Mouse (Mus musculus) hindbrain, embryonic 11.5 days (tissue): Measurements from ENCODE around the gene Pdzrn3. TPM values are rescaled to one million over a fixed set of nuclear protein-coding genes. Genes with fewer than 3 reads are reported as not detected.

Source experiments
- ATAC-seq: fragments of 200-750 bp; cut with Nextera tagmentation; 2 replicates; pipeline ENCODE4 v1.8.0; 2017; ENCODE audit warnings: mild to moderate bottlenecking, moderate TSS enrichment, moderate library complexity; ENCODE audit not compliant: low FRiP score
- DNase-seq: peaks from one replicate; pipeline ENCODE4 v3.0.0-alpha.2; 2015; ENCODE audit warnings: low spot score
- H3K27ac ChIP-seq: fragments of 300-500 bp; sonication (generic); 2 replicates; pipeline ENCODE4 v1.5.1; 2014; ENCODE audit warnings: mild to moderate bottlenecking, low read depth, low read length
- H3K27me3 ChIP-seq: fragments of 300-500 bp; sonication (generic); 2 replicates; pipeline ENCODE4 v1.6.1; 2014; ENCODE audit warnings: mild to moderate bottlenecking, low read length, moderate library complexity, mixed read lengths; ENCODE audit not compliant: control insufficient read depth, insufficient read depth
- H3K36me3 ChIP-seq: fragments of 300-500 bp; sonication (generic); 2 replicates; pipeline ENCODE4 v1.6.1; 2014; ENCODE audit warnings: mild to moderate bottlenecking, low read length, moderate library complexity, mixed read lengths; ENCODE audit not compliant: control insufficient read depth, insufficient read depth
- H3K4me1 ChIP-seq: fragments of 300-500 bp; sonication (generic); replicated peaks from 2 replicates; pipeline ENCODE4 v1.6.1; 2014; ENCODE audit warnings: low read length, mixed read lengths; ENCODE audit not compliant: control insufficient read depth, insufficient read depth
- H3K4me2 ChIP-seq: fragments of 300-500 bp; sonication (generic); replicated peaks from 2 replicates; pipeline ENCODE4 v1.6.1; 2014; ENCODE audit warnings: mild to moderate bottlenecking, low read depth, low read length
- H3K4me3 ChIP-seq: fragments of 300-500 bp; sonication (generic); 2 replicates; pipeline ENCODE4 v1.5.1; 2014; ENCODE audit warnings: low read depth, low read length
- H3K9ac ChIP-seq: fragments of 300-500 bp; sonication (generic); 2 replicates; pipeline ENCODE4 v1.6.1; 2014; ENCODE audit warnings: low read depth, low read length
- H3K9me3 ChIP-seq: fragments of 300-500 bp; sonication (generic); 2 replicates; pipeline ENCODE4 v1.6.1; 2016; ENCODE audit warnings: low read length; ENCODE audit not compliant: control insufficient read depth
- WGBS: fragments of 180-500 bp; shearing (Covaris S2); extraction: QIAGEN DNeasy Blood & Tissue Kit; methylation state at CpG from one replicate; pipeline ENCODE4 v1.1.7; 2014; 5-methylcytosine and 5-hydroxymethylcytosine counted together
- polyA plus RNA-seq: library from polyadenylated mRNA; unstranded; fragments of >200 nt; fragmentation: Nextera tagmentation; extraction: Ambion mirVana; gene quantifications from 2 replicates; pipeline ENCODE4 v1.2.1, GENCODE M21; 2014

Pdzrn3 gene
- polyA plus RNA-seq, 1 experiment from 2014 or later: 20.5 TPM

GRCm38 (mm10) chr6:101376511-101377166 is 1.1 kb downstream of the Pdzrn3 start:
- Histone ChIP-seq H3K9ac (peak overlapping the region; percentile 59), H3K4me1 (peaks cover 2% of the 10 kb centered on the region; the same call in 1 of the 2 replicates), H3K4me3 (peak overlapping the region; percentile 60), H3K4me2 (peak overlapping the region; percentile 99), H3K9me3 (no peaks in the 10 kb centered on the region), H3K27me3 (no peaks in the 10 kb centered on the region; the same call in 1 of the 2 replicates), H3K36me3 (no peaks in the 10 kb centered on the region), H3K27ac (peak overlapping the region; percentile 73)
- DNase-seq: peak; percentile 46
- ATAC-seq: no peak
- WGBS: 3% methylated on average over 10 of the region's 10 CpGs

- Histone ChIP-seq H3K9me3 (no peaks in the 10 kb centered on the region), H3K4me1 (peaks cover 2% of the 10 kb centered on the region; the same call in 1 of the 2 replicates), H3K4me3 (peak overlapping the region; percentile 60), H3K27ac (no peak overlapping the region), H3K9ac (no peak overlapping the region), H3K4me2 (peak overlapping the region; percentile 99), H3K36me3 (no peaks in the 10 kb centered on the region), H3K27me3 (no peaks in the 10 kb centered on the region; the same call in 1 of the 2 replicates)
- DNase-seq (no peak), ATAC-seq (no peak)
- 35% methylated on average over 10 of the region's 10 CpGs for WGBS
Measured at GRCm38 (mm10) chr6:101376049-101376448, 1.6 kb downstream of the Pdzrn3 start.

GRCm38 (mm10) chr6:101374721-101375120 is 3.0 kb downstream of the Pdzrn3 start:
- Histone ChIP-seq H3K4me1 (peaks cover 2% of the 10 kb centered on the region; the same call in 1 of the 2 replicates), H3K4me2 (peak overlapping the region; percentile 29), H3K36me3 (no peaks in the 10 kb centered on the region), H3K9ac (no peak overlapping the region), H3K9me3 (no peaks in the 10 kb centered on the region), H3K27me3 (no peaks in the 10 kb centered on the region; the same call in 1 of the 2 replicates), H3K27ac (no peak overlapping the region), H3K4me3 (0 out of 2 replicates have a peak overlapping the region, but pooled peaks have one; percentile 1)
- WGBS: 2% methylated on average over 7 of the region's 7 CpGs
- peak; percentile 71 for DNase-seq
- no peak for ATAC-seq

GRCm38 (mm10) chr6:101374186-101374585 is 3.5 kb downstream of the Pdzrn3 start:
- Histone ChIP-seq H3K27me3 (no peaks in the 10 kb centered on the region), H3K4me3 (no peak overlapping the region)

GRCm38 (mm10) chr6:101372982-101373381 is 4.7 kb downstream of the Pdzrn3 start:
- no peak for DNase-seq
- no peak overlapping the region for H3K9ac ChIP-seq
- no peak for ATAC-seq
- H3K36me3 ChIP-seq: no peaks in the 10 kb centered on the region
- peaks cover 2% of the 10 kb centered on the region; the same call in 1 of the 2 replicates for H3K4me1 ChIP-seq
- no peak overlapping the region for H3K4me2 ChIP-seq
- no peak overlapping the region for H3K4me3 ChIP-seq
- no peaks in the 10 kb centered on the region for H3K9me3 ChIP-seq
- 76% methylated on average over 5 of the region's 5 CpGs for WGBS
- no peaks in the 10 kb centered on the region for H3K27me3 ChIP-seq
- no peak overlapping the region for H3K27ac ChIP-seq

More at GRCm38 (mm10) chr6:101374186-101374585, 3.5 kb downstream of the Pdzrn3 start:
- Histone ChIP-seq H3K27ac (no peak overlapping the region), H3K4me1 (peaks cover 2% of the 10 kb centered on the region; the same call in 1 of the 2 replicates), H3K9me3 (no peaks in the 10 kb centered on the region), H3K4me2 (no peak overlapping the region), H3K36me3 (no peaks in the 10 kb centered on the region), H3K9ac (no peak overlapping the region)
- DNase-seq: no peak
- no peak for ATAC-seq
- 48% methylated on average over 1 of the region's 1 CpGs for WGBS

- DNase-seq: no peak
- Histone ChIP-seq H3K4me3 (no peak overlapping the region), H3K36me3 (no peaks in the 10 kb centered on the region), H3K27ac (peak overlapping the region; percentile 30; the same call in 1 of the 2 replicates), H3K4me1 (no peaks in the 10 kb centered on the region), H3K4me2 (no peak overlapping the region), H3K9ac (no peak overlapping the region; the same call in 1 of the 2 replicates), H3K9me3 (no peaks in the 10 kb centered on the region), H3K27me3 (no peaks in the 10 kb centered on the region)
- 44% methylated on average over 9 of the region's 9 CpGs for WGBS
- peak; percentile 63 for ATAC-seq
Measured at GRCm38 (mm10) chr6:101366809-101367602, 10.7 kb downstream of the Pdzrn3 start.

GRCm38 (mm10) chr6:101365795-101366194 is 11.9 kb downstream of the Pdzrn3 start:
- no peak for ATAC-seq
- Histone ChIP-seq H3K4me3 (no peak overlapping the region), H3K9me3 (no peaks in the 10 kb centered on the region), H3K4me1 (no peaks in the 10 kb centered on the region), H3K27ac (no peak overlapping the region), H3K36me3 (no peaks in the 10 kb centered on the region), H3K9ac (no peak overlapping the region), H3K27me3 (no peaks in the 10 kb centered on the region), H3K4me2 (no peak overlapping the region)
- 64% methylated on average over 6 of the region's 6 CpGs for WGBS
- no peak for DNase-seq

- H3K27ac ChIP-seq: no peak overlapping the region
- H3K27me3 ChIP-seq: no peaks in the 10 kb centered on the region
- no peak overlapping the region for H3K4me2 ChIP-seq
- no peak overlapping the region for H3K9ac ChIP-seq
- no peak overlapping the region for H3K4me3 ChIP-seq
- no peak for DNase-seq
- no peak for ATAC-seq
- H3K9me3 ChIP-seq: no peaks in the 10 kb centered on the region
- 90% methylated on average over 5 of the region's 5 CpGs for WGBS
- H3K4me1 ChIP-seq: no peaks in the 10 kb centered on the region
- H3K36me3 ChIP-seq: no peaks in the 10 kb centered on the region
Measured at GRCm38 (mm10) chr6:101363904-101364303, 13.8 kb downstream of the Pdzrn3 start.
